Mouse (Mus musculus) cortical plate, adult 2 months (tissue): Measurements from ENCODE around the gene Kl. TPM values are rescaled to one million over a fixed set of nuclear protein-coding genes. Genes with fewer than 3 reads are reported as not detected.

ENCODE experiments used
- H3K27ac ChIP-seq: fragments of 200-500 bp; 2 replicates; pipeline ENCODE4 v1.5.1; 2012; ENCODE audit warnings: low read length, control low read depth, inconsistent platforms; ENCODE audit not compliant: insufficient read depth
- H3K4me1 ChIP-seq: fragments of 200-500 bp; 2 replicates; pipeline ENCODE4 v1.6.1; 2011; ENCODE audit warnings: low read length; ENCODE audit not compliant: control insufficient read depth, insufficient read depth
- H3K4me3 ChIP-seq: fragments of 200-500 bp; 2 replicates; pipeline ENCODE4 v1.5.1; 2011; ENCODE audit warnings: mild to moderate bottlenecking, low read length, control low read depth; ENCODE audit not compliant: insufficient read depth
- CTCF ChIP-seq: fragments of 200-500 bp; IDR thresholded peaks from 2 replicates; pipeline ENCODE4 v1.5.1; 2011; ENCODE audit warnings: mild to moderate bottlenecking, control low read depth, low read length; ENCODE audit not compliant: insufficient read depth; ENCODE audit errors: extremely low read depth
- POLR2A ChIP-seq: fragments of 200-500 bp; IDR thresholded peaks from 2 replicates; pipeline ENCODE4 v1.6.1; 2011; ENCODE audit warnings: mild to moderate bottlenecking, low read length, control low read depth; ENCODE audit not compliant: insufficient read depth; ENCODE audit errors: extremely low read depth
- polyA plus RNA-seq: library from polyadenylated mRNA; depleted of rRNA; stranded (reverse); fragments of >200 nt; gene quantifications from 2 replicates; pipeline ENCODE4 v1.2.3, GENCODE M21; 2012

The Kl gene
- polyA plus RNA-seq, 1 experiment: 1.0 TPM

DNA sequence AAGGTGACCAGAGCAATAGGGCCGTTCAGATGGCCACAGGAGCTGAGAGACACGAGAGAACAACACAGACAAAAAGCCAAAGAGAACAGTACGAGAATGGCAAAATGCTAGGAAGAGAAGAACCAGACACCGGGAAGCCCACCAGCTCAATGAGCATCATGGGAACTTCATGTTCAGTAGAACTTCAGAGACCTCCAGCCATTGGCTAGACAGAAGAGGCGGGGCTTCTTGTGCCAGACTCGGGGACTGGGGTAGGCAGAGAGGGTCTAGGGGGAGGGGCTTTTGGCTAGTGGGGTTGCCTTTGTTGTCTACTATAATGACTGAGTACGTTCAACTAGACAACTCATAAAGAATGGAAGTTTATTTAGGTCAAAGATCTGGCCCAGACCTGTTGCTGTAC, 41.7 kb downstream of the Kl start:
- no peak overlapping the region for H3K27ac ChIP-seq
- no peak overlapping the region for H3K4me3 ChIP-seq
- TF ChIP-seq CTCF (no peak), POLR2A (no peak)
- H3K4me1 ChIP-seq: no peaks in the 10 kb centered on the region

DNA sequence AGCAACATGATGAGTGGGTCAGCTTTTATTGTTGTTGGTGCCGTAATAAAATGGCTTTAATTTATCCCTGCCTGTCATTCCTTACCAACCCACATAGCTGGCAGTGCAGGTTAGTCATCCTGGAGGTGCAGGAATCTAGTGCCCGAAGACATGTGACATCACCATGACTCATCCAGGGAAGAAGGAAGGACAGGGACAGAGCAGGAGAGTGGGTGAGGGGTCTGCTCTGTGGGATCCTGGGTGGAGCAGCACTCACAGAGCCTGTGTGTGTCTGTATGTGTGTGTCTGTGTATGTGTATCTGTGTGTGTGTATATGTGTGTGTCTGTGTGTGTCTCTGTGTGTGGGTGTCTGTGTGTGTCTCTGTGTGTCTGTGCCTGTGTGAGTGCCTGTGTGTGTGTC, 44.2 kb downstream of the Kl start:
- Histone ChIP-seq H3K4me3 (no peak overlapping the region), H3K27ac (no peak overlapping the region), H3K4me1 (no peaks in the 10 kb centered on the region)
- TF ChIP-seq CTCF (no peak), POLR2A (no peak)

DNA sequence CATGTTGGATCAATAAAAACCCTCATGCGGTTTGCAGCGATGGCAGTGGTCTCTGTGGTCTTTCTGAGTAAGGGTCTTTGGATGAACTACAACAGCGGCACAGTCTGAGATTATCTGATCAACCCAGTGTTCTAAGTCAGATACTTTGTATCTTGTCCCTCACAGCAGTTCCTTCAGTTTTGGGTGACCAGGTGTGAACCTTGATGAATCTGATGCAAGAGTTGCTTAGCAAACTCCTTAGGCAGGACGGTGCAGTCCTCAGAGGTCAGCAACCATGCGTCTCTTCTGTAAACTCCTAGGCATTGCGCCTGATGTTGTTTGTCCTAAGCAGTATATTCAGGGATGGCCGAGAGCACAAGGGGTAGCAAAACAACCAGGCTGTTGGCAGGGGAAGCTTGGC, 48.7 kb downstream of the Kl start:
- TF ChIP-seq POLR2A (no peak), CTCF (no peak)
- H3K4me1 ChIP-seq: no peaks in the 10 kb centered on the region
- no peak overlapping the region for H3K27ac ChIP-seq
- no peak overlapping the region for H3K4me3 ChIP-seq

DNA sequence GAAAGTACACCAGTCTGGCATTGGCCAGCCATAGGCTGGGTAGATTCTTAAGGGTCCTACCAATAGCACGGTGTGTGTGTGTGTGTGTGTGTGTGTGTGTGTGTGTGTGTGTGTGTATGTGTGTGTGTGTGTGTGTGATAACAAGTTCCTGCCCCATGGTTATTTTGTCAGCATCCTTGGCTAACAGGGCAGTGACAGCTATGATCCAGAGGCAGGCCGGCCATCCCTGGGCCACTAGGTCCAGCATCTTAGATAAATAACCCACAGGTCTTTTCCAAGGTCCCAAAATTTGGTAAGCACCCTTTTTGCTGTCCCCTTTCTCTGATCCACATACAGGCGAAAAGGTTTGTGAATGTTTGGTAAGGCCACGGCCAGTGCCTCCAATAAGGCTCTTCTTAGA, 49.6 kb downstream of the Kl start:
- TF ChIP-seq CTCF: no peak
- no peak for TF ChIP-seq POLR2A
- no peaks in the 10 kb centered on the region for H3K4me1 ChIP-seq
- H3K27ac ChIP-seq: no peak overlapping the region
- no peak overlapping the region for H3K4me3 ChIP-seq

DNA sequence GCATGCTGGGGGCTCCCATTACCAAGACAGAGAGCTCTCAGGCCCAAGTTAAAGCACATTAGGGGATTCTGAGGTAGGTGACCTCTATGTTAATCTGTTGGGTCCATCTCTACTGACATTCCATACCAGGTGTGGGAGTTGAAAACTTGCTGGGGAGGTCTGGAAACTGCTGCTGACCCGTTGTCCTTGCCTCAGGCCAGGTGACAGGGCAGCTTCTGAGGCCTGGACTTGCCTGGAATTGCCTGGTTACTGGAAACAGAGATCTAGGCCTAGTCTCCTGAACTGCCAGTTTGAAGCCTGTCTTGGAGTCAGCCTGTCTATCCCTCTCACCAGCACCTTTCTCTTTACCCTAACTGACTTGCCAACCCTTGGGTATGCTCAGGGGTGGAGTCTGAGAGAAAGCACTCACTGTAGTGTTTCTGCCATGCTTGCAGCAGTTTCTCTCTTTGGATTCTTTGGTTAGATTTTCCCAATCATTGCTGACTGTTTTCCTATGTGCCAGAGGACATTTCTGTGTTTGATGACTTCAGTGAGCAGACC, 51.9 kb downstream of the Kl start:
- Histone ChIP-seq H3K4me3 (no peak overlapping the region), H3K27ac (no peak overlapping the region)
- TF ChIP-seq CTCF (no peak), POLR2A (no peak)

DNA sequence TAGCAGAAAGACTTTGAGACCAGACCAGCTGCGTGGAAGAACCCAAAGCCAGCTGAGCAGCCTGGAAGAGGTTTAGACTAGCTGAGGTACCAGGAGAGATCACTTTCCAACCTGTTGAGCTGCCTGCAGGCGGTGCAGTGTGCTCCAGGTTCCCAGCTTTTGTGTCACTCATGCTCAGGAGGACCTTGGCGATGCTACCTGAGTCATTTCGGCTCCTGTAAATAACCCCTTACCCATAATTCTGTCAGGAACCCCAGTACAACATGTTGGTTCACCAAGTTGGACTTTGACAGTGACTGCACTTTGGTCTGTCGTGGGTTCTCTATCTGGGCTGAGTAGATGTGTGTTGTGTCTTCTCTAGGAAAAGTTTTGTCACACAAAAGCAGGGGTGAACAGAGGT, 66.0 kb downstream of the Kl start:
- no peak overlapping the region for H3K4me3 ChIP-seq
- H3K4me1 ChIP-seq: peaks cover 18% of the 10 kb centered on the region
- no peak for TF ChIP-seq POLR2A
- TF ChIP-seq CTCF: no peak

More for the DNA sequence above, 51.9 kb downstream of the Kl start:
- no peaks in the 10 kb centered on the region for H3K4me1 ChIP-seq

DNA sequence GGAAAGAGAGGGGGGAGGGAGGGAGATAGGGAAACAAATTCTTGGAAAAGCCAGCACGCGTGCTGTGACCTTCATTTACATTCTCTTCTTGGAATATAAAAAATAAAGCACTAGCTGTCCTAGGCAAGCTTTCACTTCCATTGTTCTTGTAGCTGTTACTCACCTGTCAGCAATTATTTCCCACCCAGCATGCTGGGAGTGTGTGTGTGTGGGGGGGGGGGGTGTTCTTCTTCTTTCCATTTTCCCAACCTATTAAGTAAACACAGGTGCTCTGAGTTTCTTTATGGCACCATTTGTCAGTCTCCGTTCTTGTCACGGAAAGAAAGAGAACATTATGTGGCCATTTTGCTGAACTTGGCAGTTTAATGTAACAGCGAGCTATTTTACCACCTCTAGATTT, 66.6 kb downstream of the Kl start:
- TF ChIP-seq POLR2A (no peak), CTCF (no peak)
- H3K4me3 ChIP-seq: no peak overlapping the region

More for the DNA sequence above, 66.0 kb downstream of the Kl start:
- H3K27ac ChIP-seq: no peak overlapping the region

DNA sequence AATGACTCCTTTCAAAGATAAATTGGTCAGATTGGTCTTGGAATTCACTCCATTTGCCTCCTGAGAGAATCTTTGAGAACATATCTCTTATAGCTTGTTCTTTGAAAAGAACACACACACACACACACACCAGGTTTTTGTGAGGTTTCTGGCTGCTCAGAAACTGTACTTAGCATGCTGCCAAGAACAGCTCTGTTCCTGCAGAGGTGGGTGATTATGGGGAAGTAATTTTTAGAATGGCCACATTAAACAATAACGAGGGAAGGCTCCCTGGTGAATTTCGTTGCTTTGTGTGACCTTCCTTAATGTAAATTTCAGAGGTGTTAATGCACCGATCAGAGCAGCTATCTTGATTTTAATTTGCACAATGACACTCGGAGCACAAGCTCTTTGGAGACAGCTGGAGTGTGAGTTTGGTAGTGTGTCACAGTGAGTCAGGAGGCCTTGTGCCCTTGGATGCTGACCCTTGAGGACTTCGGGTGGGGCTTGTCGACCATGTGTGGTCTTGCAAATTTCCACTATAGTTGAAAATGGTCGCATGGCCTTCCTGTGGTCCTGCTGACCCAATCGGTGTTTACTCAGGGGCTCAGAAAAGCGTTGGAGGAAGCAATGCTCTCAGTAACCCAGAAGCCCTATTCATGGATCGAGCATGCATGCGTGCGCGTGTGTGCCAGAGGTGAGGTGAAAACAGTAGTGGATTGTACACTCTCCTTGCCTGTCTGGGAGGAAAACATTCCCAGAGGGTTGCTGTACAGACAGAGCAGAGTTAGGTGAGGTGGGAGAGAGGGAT, 67.8 kb downstream of the Kl start:
- TF ChIP-seq CTCF (no peak), POLR2A (no peak)
- Histone ChIP-seq H3K27ac (peak overlapping the region; percentile 74), H3K4me3 (no peak overlapping the region), H3K4me1 (peaks cover 20% of the 10 kb centered on the region)

More for the DNA sequence above, 66.6 kb downstream of the Kl start:
- Histone ChIP-seq H3K4me1 (peaks cover 20% of the 10 kb centered on the region), H3K27ac (no peak overlapping the region)

DNA sequence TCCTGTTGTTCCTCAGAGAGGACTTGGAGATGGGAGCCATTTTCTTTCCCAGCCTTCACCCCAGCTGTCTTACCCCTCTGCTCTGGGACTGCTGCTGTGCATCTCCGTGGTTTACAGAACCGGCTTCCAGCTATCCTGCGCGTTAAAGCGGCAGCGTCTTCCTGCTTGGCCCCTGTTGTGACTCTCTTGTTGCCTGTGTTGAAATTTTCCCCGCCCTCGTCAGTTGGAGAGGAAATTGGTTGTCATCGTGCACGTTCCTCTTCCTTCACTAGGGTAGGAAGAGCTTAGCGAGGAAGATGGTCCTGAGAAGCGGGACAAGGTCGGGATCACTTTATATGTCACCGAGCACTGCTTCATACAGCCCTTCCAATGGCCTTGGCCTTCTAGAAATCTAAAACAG, 68.4 kb downstream of the Kl start:
- Histone ChIP-seq H3K27ac (peak overlapping the region; percentile 74), H3K4me1 (peaks cover 20% of the 10 kb centered on the region), H3K4me3 (no peak overlapping the region)
- TF ChIP-seq POLR2A (no peak), CTCF (no peak)

DNA sequence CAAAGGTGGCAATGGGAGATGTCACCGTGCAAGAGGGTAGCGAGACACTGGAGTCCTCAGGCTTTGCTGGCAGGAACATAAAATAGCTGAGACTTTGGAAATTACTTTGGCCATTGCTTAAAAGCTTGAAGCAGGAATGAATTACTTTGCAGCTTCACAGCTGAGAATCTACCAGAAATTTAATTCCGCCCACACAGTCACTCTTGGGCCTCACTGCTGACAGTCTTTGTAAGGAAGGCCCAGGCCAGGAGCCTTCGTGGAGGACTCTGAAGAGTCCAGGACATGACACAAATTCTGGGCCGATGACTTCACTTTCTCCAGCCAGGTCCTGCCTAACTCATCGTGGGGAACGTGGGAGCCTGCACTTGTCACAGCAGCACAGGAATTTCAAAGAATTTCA, 69.6 kb downstream of the Kl start:
- Histone ChIP-seq H3K4me3 (no peak overlapping the region), H3K27ac (peak overlapping the region; percentile 71; the same call in 1 of the 2 replicates), H3K4me1 (peaks cover 20% of the 10 kb centered on the region)
- TF ChIP-seq POLR2A (no peak), CTCF (no peak)
